Mouse (Mus musculus): Measurements from ENCODE around the gene Ptp4a2. TPM values are rescaled to one million over a fixed set of nuclear protein-coding genes. Genes with fewer than 3 reads are reported as not detected.

Gene Ptp4a2
- polyA plus RNA-seq, 1 experiment from 2014 or later = 256 TPM

- Histone ChIP-seq H3K9me3 (ENCODE audit: control insufficient read depth, low read length) (no peaks in the 10 kb centered on the region), H3K4me2 (ENCODE audit: low read length) (no peak overlapping the region), H3K27me3 (ENCODE audit: control insufficient read depth, insufficient read depth, low read length) (no peaks in the 10 kb centered on the region), H3K9ac (replicated peaks; ENCODE audit: low read length) (no peak overlapping the region), H3K4me1 (ENCODE audit: control insufficient read depth, insufficient read depth, low read length) (peaks cover 8% of the 10 kb centered on the region), H3K36me3 (ENCODE audit: control insufficient read depth, insufficient read depth, low read length) (no peaks in the 10 kb centered on the region), H3K4me3 (replicated peaks; ENCODE audit: low read depth, low read length) (no peak overlapping the region), H3K27ac (replicated peaks; ENCODE audit: low read depth, low read length) (no peak overlapping the region)
- WGBS = 96% methylated on average over 3 of the region's 3 CpGs
- DNase-seq = no peak
- no peak for ATAC-seq (ENCODE audit: low FRiP score, low TSS enrichment)
Observed at GRCm38 (mm10) chr4:129827611-129828010, 16.6 kb downstream of the Ptp4a2 start.

DNA sequence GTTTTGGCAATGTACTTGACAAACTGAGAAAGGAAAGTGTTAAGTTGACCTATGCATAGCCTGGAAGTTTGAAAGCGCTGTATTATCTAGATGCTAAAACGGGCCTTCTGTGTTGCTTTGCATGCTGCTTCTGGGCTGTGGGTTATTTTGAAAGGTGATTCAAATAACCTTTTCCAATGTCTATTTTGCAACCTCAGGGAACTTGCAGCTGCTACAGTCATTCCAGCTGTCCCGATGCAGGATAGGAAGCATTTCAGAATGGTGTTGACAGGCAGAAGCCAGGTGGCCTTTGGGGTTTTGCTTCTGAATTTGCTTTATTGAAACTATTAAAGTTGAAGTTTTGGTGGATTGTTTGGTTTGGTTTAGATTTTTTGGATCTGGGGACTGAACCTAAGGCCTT, 17.1 kb downstream of the Ptp4a2 start:
- DNase-seq = no peak
- Histone ChIP-seq H3K27me3 (ENCODE audit: control insufficient read depth, insufficient read depth, low read length) (no peaks in the 10 kb centered on the region), H3K36me3 (ENCODE audit: control insufficient read depth, insufficient read depth, low read length) (no peaks in the 10 kb centered on the region), H3K9ac (replicated peaks; ENCODE audit: low read length) (no peak overlapping the region), H3K9me3 (ENCODE audit: control insufficient read depth, low read length) (no peaks in the 10 kb centered on the region), H3K4me1 (ENCODE audit: control insufficient read depth, insufficient read depth, low read length) (0 out of 2 replicates have a peak, but pooled peaks cover 4% of the 10 kb centered on the region), H3K4me2 (ENCODE audit: low read length) (no peak overlapping the region), H3K27ac (replicated peaks; ENCODE audit: low read depth, low read length) (no peak overlapping the region), H3K4me3 (replicated peaks; ENCODE audit: low read depth, low read length) (no peak overlapping the region)
- ATAC-seq (ENCODE audit: low FRiP score, low TSS enrichment) = no peak
- 82% methylated on average over 3 of the region's 3 CpGs for WGBS

GRCm38 (mm10) chr4:129829799-129830198, 18.8 kb downstream of the Ptp4a2 start:
- Histone ChIP-seq H3K9me3 (ENCODE audit: control insufficient read depth, low read length) (no peaks in the 10 kb centered on the region), H3K27me3 (ENCODE audit: control insufficient read depth, insufficient read depth, low read length) (no peaks in the 10 kb centered on the region), H3K4me1 (ENCODE audit: control insufficient read depth, insufficient read depth, low read length) (no peaks in the 10 kb centered on the region), H3K27ac (replicated peaks; ENCODE audit: low read depth, low read length) (no peak overlapping the region), H3K9ac (replicated peaks; ENCODE audit: low read length) (no peak overlapping the region), H3K4me2 (ENCODE audit: low read length) (no peak overlapping the region), H3K4me3 (replicated peaks; ENCODE audit: low read depth, low read length) (no peak overlapping the region), H3K36me3 (ENCODE audit: control insufficient read depth, insufficient read depth, low read length) (no peaks in the 10 kb centered on the region)
- 85% methylated on average over 1 of the region's 1 CpGs for WGBS
- ATAC-seq (ENCODE audit: low FRiP score, low TSS enrichment) (no peak), DNase-seq (no peak)

- no peaks in the 10 kb centered on the region for H3K9me3 ChIP-seq (ENCODE audit: control insufficient read depth, low read length)
- no peak overlapping the region for H3K27ac ChIP-seq (replicated peaks; ENCODE audit: low read depth, low read length)
- no peaks in the 10 kb centered on the region for H3K4me1 ChIP-seq (ENCODE audit: control insufficient read depth, insufficient read depth, low read length)
- H3K4me3 ChIP-seq (replicated peaks; ENCODE audit: low read depth, low read length) = no peak overlapping the region
- H3K27me3 ChIP-seq (ENCODE audit: control insufficient read depth, insufficient read depth, low read length) = no peaks in the 10 kb centered on the region
- no peak for DNase-seq
- H3K36me3 ChIP-seq (ENCODE audit: control insufficient read depth, insufficient read depth, low read length) = no peaks in the 10 kb centered on the region
- no peak overlapping the region for H3K9ac ChIP-seq (replicated peaks; ENCODE audit: low read length)
- WGBS = 93% methylated on average over 8 of the region's 8 CpGs
- no peak overlapping the region for H3K4me2 ChIP-seq (ENCODE audit: low read length)
- ATAC-seq (ENCODE audit: low FRiP score, low TSS enrichment) = no peak
Observed at GRCm38 (mm10) chr4:129830343-129830944, 19.4 kb downstream of the Ptp4a2 start.

- H3K4me2 ChIP-seq (ENCODE audit: low read length) = no peak overlapping the region
- DNase-seq (no peak), ATAC-seq (ENCODE audit: low FRiP score, low TSS enrichment) (no peak)
- no peak overlapping the region for H3K9ac ChIP-seq (replicated peaks; ENCODE audit: low read length)
- no peaks in the 10 kb centered on the region for H3K36me3 ChIP-seq (ENCODE audit: control insufficient read depth, insufficient read depth, low read length)
- H3K27me3 ChIP-seq (ENCODE audit: control insufficient read depth, insufficient read depth, low read length) = no peaks in the 10 kb centered on the region
- H3K27ac ChIP-seq (replicated peaks; ENCODE audit: low read depth, low read length) = no peak overlapping the region
- H3K4me1 ChIP-seq (ENCODE audit: control insufficient read depth, insufficient read depth, low read length) = no peaks in the 10 kb centered on the region
- WGBS = 84% methylated on average over 6 of the region's 6 CpGs
- H3K4me3 ChIP-seq (replicated peaks; ENCODE audit: low read depth, low read length) = no peak overlapping the region
- H3K9me3 ChIP-seq (ENCODE audit: control insufficient read depth, low read length) = no peaks in the 10 kb centered on the region
Observed at GRCm38 (mm10) chr4:129834581-129834980, 23.6 kb downstream of the Ptp4a2 start.

DNA sequence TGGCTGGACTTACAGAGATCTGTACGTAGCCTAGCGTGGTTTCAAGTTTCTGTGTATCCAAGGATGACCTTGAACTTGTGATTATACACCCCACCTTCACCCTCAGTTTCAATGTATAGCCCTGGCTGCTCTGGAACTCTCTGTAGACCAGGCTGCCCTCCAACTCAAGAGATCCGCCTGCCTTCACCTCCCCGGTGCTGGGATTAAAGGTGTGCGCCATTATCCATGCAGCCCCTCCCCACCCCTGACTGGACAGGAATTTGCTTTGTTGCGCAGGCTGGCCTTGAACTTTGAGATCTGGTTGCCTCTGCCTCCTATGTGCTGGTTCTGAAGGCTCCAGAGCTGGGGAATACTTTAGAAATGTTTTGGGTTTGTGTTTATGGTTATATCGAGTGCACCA, 24.3 kb downstream of the Ptp4a2 start:
- Histone ChIP-seq H3K4me1 (ENCODE audit: control insufficient read depth, insufficient read depth, low read length) (no peaks in the 10 kb centered on the region), H3K27me3 (ENCODE audit: control insufficient read depth, insufficient read depth, low read length) (no peaks in the 10 kb centered on the region), H3K9me3 (ENCODE audit: control insufficient read depth, low read length) (no peaks in the 10 kb centered on the region), H3K9ac (replicated peaks; ENCODE audit: low read length) (no peak overlapping the region), H3K4me2 (ENCODE audit: low read length) (no peak overlapping the region), H3K4me3 (replicated peaks; ENCODE audit: low read depth, low read length) (no peak overlapping the region), H3K36me3 (ENCODE audit: control insufficient read depth, insufficient read depth, low read length) (0 out of 2 replicates have a peak, but pooled peaks cover 3% of the 10 kb centered on the region), H3K27ac (replicated peaks; ENCODE audit: low read depth, low read length) (no peak overlapping the region)
- ATAC-seq (ENCODE audit: low FRiP score, low TSS enrichment) (no peak), DNase-seq (no peak)
- WGBS = 91% methylated on average over 7 of the region's 7 CpGs

DNA sequence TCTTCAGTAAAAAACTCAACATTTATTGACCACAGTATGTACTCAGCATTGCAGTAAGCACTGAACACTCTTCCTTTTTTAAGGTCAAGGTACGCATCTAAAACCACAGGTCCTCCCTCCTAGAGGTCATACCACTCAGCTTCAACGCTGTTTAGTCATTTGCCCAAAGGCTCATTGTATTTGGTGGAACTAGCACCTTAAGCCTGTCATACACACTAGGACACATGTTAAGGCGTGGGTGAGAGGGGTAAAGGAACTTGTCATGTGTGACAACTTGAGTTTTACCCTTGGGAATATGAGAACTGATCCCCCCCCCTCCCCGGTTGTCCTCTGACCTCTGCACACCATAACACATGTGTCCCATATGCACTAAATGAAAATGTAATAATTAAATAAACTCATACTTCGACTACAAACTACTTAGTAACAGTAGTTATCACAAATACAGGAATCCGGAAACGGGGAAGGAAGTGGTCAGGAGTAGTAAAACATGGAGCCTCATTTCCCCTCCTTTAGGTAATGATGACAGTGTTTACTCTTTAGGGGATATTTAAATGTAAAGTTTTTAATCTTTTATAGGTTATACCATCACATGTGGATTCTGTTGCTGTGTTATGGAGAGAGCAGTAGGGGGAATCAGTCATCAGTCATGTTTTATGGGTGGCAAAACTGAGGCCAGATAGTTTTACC, 29.0 kb downstream of the Ptp4a2 start:
- Histone ChIP-seq H3K27me3 (ENCODE audit: control insufficient read depth, insufficient read depth, low read length) (no peaks in the 10 kb centered on the region), H3K9me3 (ENCODE audit: control insufficient read depth, low read length) (no peaks in the 10 kb centered on the region), H3K9ac (replicated peaks; ENCODE audit: low read length) (no peak overlapping the region), H3K4me3 (replicated peaks; ENCODE audit: low read depth, low read length) (no peak overlapping the region), H3K36me3 (ENCODE audit: control insufficient read depth, insufficient read depth, low read length) (peaks cover 28% of the 10 kb centered on the region), H3K27ac (replicated peaks; ENCODE audit: low read depth, low read length) (no peak overlapping the region), H3K4me1 (ENCODE audit: control insufficient read depth, insufficient read depth, low read length) (no peaks in the 10 kb centered on the region), H3K4me2 (ENCODE audit: low read length) (no peak overlapping the region)
- 96% methylated on average over 7 of the region's 7 CpGs for WGBS
- DNase-seq = no peak
- no peak for ATAC-seq (ENCODE audit: low FRiP score, low TSS enrichment)

DNA sequence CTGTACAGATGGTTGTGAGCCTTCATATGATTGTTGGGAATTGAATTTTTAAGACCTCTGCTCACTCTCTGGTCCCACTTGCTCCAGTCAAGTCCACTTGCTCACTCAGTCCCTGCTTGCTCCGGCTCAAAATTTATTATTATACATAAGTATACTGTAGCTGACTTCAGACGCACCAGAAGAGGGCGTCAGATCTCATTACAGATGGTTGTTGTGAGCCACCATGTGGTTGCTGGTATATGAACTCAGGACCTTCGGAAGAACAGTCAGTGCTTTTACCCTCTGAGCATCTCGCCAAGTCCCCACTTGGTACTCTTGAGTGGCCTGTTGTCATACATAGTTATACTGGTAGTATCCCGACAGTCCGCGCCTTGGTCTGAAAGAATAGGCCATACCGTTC, 35.8 kb downstream of the Ptp4a2 start:
- no peak overlapping the region for H3K9ac ChIP-seq (replicated peaks; ENCODE audit: low read length)
- no peak overlapping the region for H3K27ac ChIP-seq (replicated peaks; ENCODE audit: low read depth, low read length)
- DNase-seq = no peak
- 86% methylated on average over 9 of the region's 9 CpGs for WGBS
- no peak overlapping the region for H3K4me2 ChIP-seq (ENCODE audit: low read length)
- ATAC-seq (ENCODE audit: low FRiP score, low TSS enrichment) = no peak
- H3K9me3 ChIP-seq (ENCODE audit: control insufficient read depth, low read length) = no peaks in the 10 kb centered on the region
- H3K4me3 ChIP-seq (replicated peaks; ENCODE audit: low read depth, low read length) = no peak overlapping the region
- no peaks in the 10 kb centered on the region for H3K27me3 ChIP-seq (ENCODE audit: control insufficient read depth, insufficient read depth, low read length)
- no peaks in the 10 kb centered on the region for H3K4me1 ChIP-seq (ENCODE audit: control insufficient read depth, insufficient read depth, low read length)
- H3K36me3 ChIP-seq (ENCODE audit: control insufficient read depth, insufficient read depth, low read length) = peaks cover 64% of the 10 kb centered on the region

DNA sequence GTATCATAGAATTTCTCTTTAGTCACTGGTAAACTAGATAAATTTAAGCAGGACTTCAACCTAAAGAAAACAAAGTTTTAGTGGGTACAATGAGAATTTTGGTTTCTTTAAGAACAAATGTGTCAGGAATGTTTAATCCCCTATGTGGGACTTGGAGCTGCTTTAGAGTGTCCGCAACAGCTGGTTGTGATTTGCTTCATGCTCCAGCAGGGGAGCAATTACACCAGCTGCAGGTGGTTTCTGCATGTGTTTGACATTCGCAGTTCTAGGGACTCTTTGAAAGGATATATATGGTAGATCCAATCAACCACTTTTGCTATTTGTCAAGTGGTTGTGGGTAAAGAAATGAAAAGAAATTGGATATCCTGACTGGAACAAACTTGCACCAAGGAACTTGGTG, 39.5 kb downstream of the Ptp4a2 start:
- Histone ChIP-seq H3K9ac (replicated peaks; ENCODE audit: low read length) (no peak overlapping the region), H3K27ac (replicated peaks; ENCODE audit: low read depth, low read length) (no peak overlapping the region), H3K9me3 (ENCODE audit: control insufficient read depth, low read length) (no peaks in the 10 kb centered on the region), H3K4me3 (replicated peaks; ENCODE audit: low read depth, low read length) (no peak overlapping the region), H3K36me3 (ENCODE audit: control insufficient read depth, insufficient read depth, low read length) (peaks cover 37% of the 10 kb centered on the region), H3K4me1 (ENCODE audit: control insufficient read depth, insufficient read depth, low read length) (peaks cover 2% of the 10 kb centered on the region; the same call in 1 of the 2 replicates), H3K27me3 (ENCODE audit: control insufficient read depth, insufficient read depth, low read length) (no peaks in the 10 kb centered on the region), H3K4me2 (ENCODE audit: low read length) (no peak overlapping the region)
- WGBS = 84% methylated on average over 2 of the region's 2 CpGs
- DNase-seq = no peak
- no peak for ATAC-seq (ENCODE audit: low FRiP score, low TSS enrichment)

Measured in midbrain, embryonic 14.5 days (tissue).